Mouse (Mus musculus) lung, postnatal 14 days (tissue): ENCODE measurements at regions not wholly inside any gene's neighbourhood (a gene's known extent, or its start where the extent isn't known, plus 50 kb on each side); places are given as distances from the start of the nearest gene placed in this dataset.
"Not testable (repeated sequence)": the region's sequence is repeated elsewhere in the genome, so short reads cannot be mapped to it uniquely, and the experiment has no call there.

ENCODE experiments used
- DNase-seq: peaks from one replicate; pipeline ENCODE4 v3.0.0; 2021

- no peak for DNase-seq
Measured at GRCm38 (mm10) chr3:21945775-21946174, 130.7 kb upstream of the Tbl1xr1 start.

GRCm38 (mm10) chr3:21947320-21948073 lies 129.0 kb upstream of the Tbl1xr1 start:
- DNase-seq, result no peak

- DNase-seq, result no peak
Measured at GRCm38 (mm10) chr3:21948074-21948659, 128.3 kb upstream of the Tbl1xr1 start.

- DNase-seq, result no peak
Measured at GRCm38 (mm10) chr3:21949459-21949858, 127.0 kb upstream of the Tbl1xr1 start.

- DNase-seq, result no peak
Measured at GRCm38 (mm10) chr3:21950571-21950970, 125.9 kb upstream of the Tbl1xr1 start.

- DNase-seq, result no peak
Measured at GRCm38 (mm10) chr3:21951446-21952285, 124.8 kb upstream of the Tbl1xr1 start.

GRCm38 (mm10) chr3:21952695-21953415 lies 123.6 kb upstream of the Tbl1xr1 start:
- DNase-seq, result peak; percentile 60

GRCm38 (mm10) chr3:21953416-21953810 lies 123.0 kb upstream of the Tbl1xr1 start:
- peak; percentile 38 for DNase-seq

GRCm38 (mm10) chr3:21955681-21956080 lies 120.8 kb upstream of the Tbl1xr1 start:
- no peak for DNase-seq

- not testable (repeated sequence) for DNase-seq
Measured at GRCm38 (mm10) chr3:21957105-21957504, 119.3 kb upstream of the Tbl1xr1 start.

- DNase-seq, result no peak
Measured at GRCm38 (mm10) chr3:21958595-21959286, 117.7 kb upstream of the Tbl1xr1 start.

GRCm38 (mm10) chr3:21961091-21961490 lies 115.4 kb upstream of the Tbl1xr1 start:
- no peak for DNase-seq

GRCm38 (mm10) chr3:21961746-21962145 lies 114.7 kb upstream of the Tbl1xr1 start:
- no peak for DNase-seq

GRCm38 (mm10) chr3:21962360-21962782 lies 114.1 kb upstream of the Tbl1xr1 start:
- peak; percentile 41 for DNase-seq

GRCm38 (mm10) chr3:21962921-21963732 lies 113.3 kb upstream of the Tbl1xr1 start:
- DNase-seq, result no peak

- DNase-seq, result no peak
Measured at GRCm38 (mm10) chr3:21963733-21964351, 112.6 kb upstream of the Tbl1xr1 start.

GRCm38 (mm10) chr3:21964438-21964837 lies 112.0 kb upstream of the Tbl1xr1 start:
- no peak for DNase-seq

GRCm38 (mm10) chr3:21965556-21965955 lies 110.9 kb upstream of the Tbl1xr1 start:
- no peak for DNase-seq

- no peak for DNase-seq
Measured at GRCm38 (mm10) chr3:21971731-21972130, 104.7 kb upstream of the Tbl1xr1 start.

GRCm38 (mm10) chr3:21973153-21973552 lies 103.3 kb upstream of the Tbl1xr1 start:
- DNase-seq, result no peak

- no peak for DNase-seq
Measured at GRCm38 (mm10) chr3:21973681-21974080, 102.8 kb upstream of the Tbl1xr1 start.
